Mouse (Mus musculus): ENCODE data around the gene 2700049A03Rik.

GRCm38 (mm10) chr12:71242791-71243190 lies 106.1 kb downstream of the 2700049A03Rik start:
- TF ChIP-seq POLR2A (IDR thresholded peaks at IDR 0.05; ENCODE audit: insufficient read depth, low read depth, low read length), result no peak
- TF ChIP-seq CTCF (IDR thresholded peaks at IDR 0.05; ENCODE audit: insufficient read depth, low read depth, low read length), result no peak

Data from olfactory bulb, adult 2 months (tissue).